Mouse (Mus musculus) limb, embryonic 15.5 days (tissue): ENCODE measurements around the gene Ddx10. TPM values are rescaled to one million over a fixed set of nuclear protein-coding genes. Genes with fewer than 3 reads are reported as not detected.

ENCODE experiments used
- ATAC-seq: fragments of 200-750 bp; cut with Nextera tagmentation; 2 replicates; pipeline ENCODE4 v1.8.0; 2017; ENCODE audit warnings: low read depth, moderate TSS enrichment; ENCODE audit not compliant: insufficient number of reproducible peaks, low FRiP score, low TSS enrichment
- H3K27ac ChIP-seq: fragments of 300-500 bp; sonication (generic); 2 replicates; pipeline ENCODE4 v1.5.1; 2015; ENCODE audit warnings: moderate library complexity, mild to moderate bottlenecking, inconsistent platforms
- H3K27me3 ChIP-seq: fragments of 300-500 bp; sonication (generic); 2 replicates; pipeline ENCODE4 v1.6.1; 2015; ENCODE audit warnings: inconsistent platforms
- H3K36me3 ChIP-seq: fragments of 300-500 bp; sonication (generic); 2 replicates; pipeline ENCODE4 v1.6.1; 2015; ENCODE audit warnings: inconsistent platforms
- H3K4me1 ChIP-seq: fragments of 300-500 bp; sonication (generic); 2 replicates; pipeline ENCODE4 v1.6.1; 2015; ENCODE audit warnings: inconsistent platforms
- H3K4me2 ChIP-seq: fragments of 300-500 bp; sonication (generic); 2 replicates; pipeline ENCODE4 v1.6.1; 2015; ENCODE audit warnings: mild to moderate bottlenecking, inconsistent platforms
- H3K4me3 ChIP-seq: fragments of 300-500 bp; sonication (generic); 2 replicates; pipeline ENCODE4 v1.5.1; 2015; ENCODE audit warnings: mild to moderate bottlenecking, inconsistent platforms
- H3K9ac ChIP-seq: fragments of 300-500 bp; sonication (generic); 2 replicates; pipeline ENCODE4 v1.6.1; 2015; ENCODE audit warnings: inconsistent platforms
- H3K9me3 ChIP-seq: fragments of 300-500 bp; sonication (generic); 2 replicates; pipeline ENCODE4 v1.6.1; 2016; ENCODE audit warnings: inconsistent platforms
- WGBS: fragments of 180-500 bp; shearing (Covaris S2); methylation state at CpG from one replicate; pipeline ENCODE4 v1.1.7; 2015; 5-methylcytosine and 5-hydroxymethylcytosine counted together
- polyA plus RNA-seq: library from polyadenylated mRNA; unstranded; fragments of >200 nt; fragmentation: Nextera tagmentation; extraction: Ambion mirVana; gene quantifications from 2 replicates; pipeline ENCODE4 v1.2.1, GENCODE M21; 2015

The Ddx10 gene
- polyA plus RNA-seq, 1 experiment from 2014 or later: 26.3 TPM

DNA sequence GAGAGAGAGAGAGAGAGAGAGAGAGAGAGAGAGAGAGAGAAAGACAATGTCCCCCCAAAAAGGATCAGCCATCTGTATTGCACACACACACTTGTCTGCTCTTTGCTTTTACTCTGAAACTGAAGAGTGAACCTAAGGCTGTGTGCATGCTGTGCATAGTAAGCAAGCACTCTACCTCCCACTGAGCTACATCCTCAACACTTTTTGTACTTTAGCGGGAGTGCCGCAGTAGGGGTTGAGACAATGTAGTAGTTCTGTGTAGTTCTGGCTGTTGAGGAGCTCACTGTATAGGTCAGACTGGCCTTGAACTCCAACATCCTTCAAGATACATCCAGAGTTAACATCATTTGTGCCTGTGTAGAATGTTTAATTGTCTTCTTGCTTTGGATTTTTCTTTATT lies 17.7 kb upstream of the Ddx10 start:
- H3K9ac ChIP-seq: no peak overlapping the region
- no peak overlapping the region for H3K27ac ChIP-seq
- H3K36me3 ChIP-seq: no peaks in the 10 kb centered on the region
- H3K4me2 ChIP-seq: no peak overlapping the region
- no peak overlapping the region for H3K4me3 ChIP-seq
- no peaks in the 10 kb centered on the region for H3K27me3 ChIP-seq
- ATAC-seq: no peak
- H3K9me3 ChIP-seq: no peaks in the 10 kb centered on the region
- H3K4me1 ChIP-seq: 0 out of 2 replicates have a peak, but pooled peaks cover 6% of the 10 kb centered on the region
- WGBS: 72% methylated on average over 2 of the region's 2 CpGs

DNA sequence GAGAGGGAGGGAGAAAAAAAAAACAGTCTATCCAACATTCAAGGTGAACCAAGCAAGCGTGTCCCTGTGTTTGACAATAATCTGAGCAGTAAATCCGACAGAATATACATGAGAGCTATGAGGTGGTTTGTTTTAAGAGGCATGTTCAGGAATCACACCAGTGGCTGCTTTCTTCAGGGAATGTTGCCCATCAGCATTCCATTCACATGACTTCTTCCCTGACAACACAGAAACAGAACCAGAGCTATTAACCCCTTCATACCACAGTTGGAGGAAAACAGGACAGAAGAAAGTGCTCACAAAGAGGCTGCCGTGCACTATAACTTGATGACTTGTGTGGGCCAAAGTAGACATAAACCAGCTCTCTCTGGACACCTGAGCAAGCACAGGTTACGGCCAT lies 16.5 kb upstream of the Ddx10 start:
- 0 out of 2 replicates have a peak, but pooled peaks cover 6% of the 10 kb centered on the region for H3K4me1 ChIP-seq
- ATAC-seq: no peak
- H3K4me3 ChIP-seq: no peak overlapping the region
- no peak overlapping the region for H3K9ac ChIP-seq
- WGBS: 48% methylated on average over 4 of the region's 4 CpGs
- no peaks in the 10 kb centered on the region for H3K36me3 ChIP-seq
- no peaks in the 10 kb centered on the region for H3K27me3 ChIP-seq
- no peak overlapping the region for H3K4me2 ChIP-seq
- no peaks in the 10 kb centered on the region for H3K9me3 ChIP-seq
- H3K27ac ChIP-seq: no peak overlapping the region

GRCm38 (mm10) chr9:53258199-53258598 lies 10.3 kb upstream of the Ddx10 start:
- Histone ChIP-seq H3K4me1 (0 out of 2 replicates have a peak, but pooled peaks cover 4% of the 10 kb centered on the region), H3K4me2 (no peak overlapping the region), H3K27ac (0 out of 2 replicates have a peak overlapping the region, but pooled peaks have one; percentile 22), H3K9ac (no peak overlapping the region), H3K4me3 (no peak overlapping the region), H3K9me3 (no peaks in the 10 kb centered on the region), H3K36me3 (no peaks in the 10 kb centered on the region), H3K27me3 (no peaks in the 10 kb centered on the region)
- no peak for ATAC-seq
- WGBS: 24% methylated on average over 6 of the region's 6 CpGs

DNA sequence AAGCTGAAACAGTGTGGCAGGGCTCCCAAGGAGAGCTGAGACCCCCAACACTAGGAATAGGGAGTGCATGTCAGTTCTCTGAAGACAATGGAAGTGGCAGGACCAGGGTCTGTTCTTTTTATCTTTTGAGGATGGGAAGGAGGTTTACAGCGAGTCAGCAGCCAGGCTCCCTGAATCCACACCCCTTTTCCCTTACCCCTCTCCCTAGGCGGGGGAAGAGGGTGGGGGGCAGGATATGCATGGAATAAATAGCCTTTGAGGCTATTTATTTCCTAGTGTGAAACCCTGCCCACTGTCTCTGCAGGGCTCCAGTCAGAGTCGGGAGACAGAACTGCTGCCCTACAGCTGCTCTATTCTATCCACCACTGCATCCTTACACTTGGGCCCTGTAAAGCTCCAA lies 9.9 kb upstream of the Ddx10 start:
- H3K36me3 ChIP-seq: no peaks in the 10 kb centered on the region
- no peak for ATAC-seq
- H3K4me3 ChIP-seq: no peak overlapping the region
- no peak overlapping the region for H3K4me2 ChIP-seq
- 3% methylated on average over 3 of the region's 3 CpGs for WGBS
- 0 out of 2 replicates have a peak, but pooled peaks cover 3% of the 10 kb centered on the region for H3K4me1 ChIP-seq
- no peaks in the 10 kb centered on the region for H3K27me3 ChIP-seq
- no peaks in the 10 kb centered on the region for H3K9me3 ChIP-seq
- 0 out of 2 replicates have a peak overlapping the region, but pooled peaks have one; percentile 22 for H3K27ac ChIP-seq
- H3K9ac ChIP-seq: no peak overlapping the region

DNA sequence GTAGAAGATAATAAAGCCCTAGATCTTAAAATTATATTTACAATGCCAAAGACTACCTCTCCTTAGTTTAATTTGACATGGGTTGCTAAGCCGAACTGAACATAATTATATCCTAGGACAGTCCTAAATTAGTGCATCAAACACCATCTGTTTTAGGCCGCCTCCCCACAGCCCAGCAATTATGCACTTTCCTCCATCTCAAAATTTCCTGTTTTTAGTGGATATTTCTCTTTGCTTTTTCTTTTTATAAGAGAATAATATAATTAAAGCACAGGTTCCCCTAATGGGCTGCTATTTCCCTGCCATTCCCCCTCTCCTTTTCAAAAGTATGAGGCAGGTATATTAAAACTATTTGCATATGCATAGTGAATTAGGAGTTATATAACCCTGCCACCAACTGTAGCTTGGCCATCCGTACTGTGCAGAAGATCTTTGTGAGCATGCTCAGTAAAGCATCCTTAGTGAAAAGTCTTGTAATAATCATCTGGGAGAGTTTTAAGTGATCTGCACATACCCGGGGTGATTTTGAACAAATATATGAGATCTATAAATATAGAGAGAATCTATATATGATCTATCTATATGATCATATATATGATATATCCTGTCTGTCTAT lies 8.9 kb upstream of the Ddx10 start:
- no peak overlapping the region for H3K27ac ChIP-seq
- no peaks in the 10 kb centered on the region for H3K27me3 ChIP-seq
- H3K4me1 ChIP-seq: 0 out of 2 replicates have a peak, but pooled peaks cover 3% of the 10 kb centered on the region
- no peaks in the 10 kb centered on the region for H3K9me3 ChIP-seq
- 69% methylated on average over 4 of the region's 4 CpGs for WGBS
- no peaks in the 10 kb centered on the region for H3K36me3 ChIP-seq
- no peak overlapping the region for H3K9ac ChIP-seq
- ATAC-seq: no peak
- no peak overlapping the region for H3K4me3 ChIP-seq
- no peak overlapping the region for H3K4me2 ChIP-seq

DNA sequence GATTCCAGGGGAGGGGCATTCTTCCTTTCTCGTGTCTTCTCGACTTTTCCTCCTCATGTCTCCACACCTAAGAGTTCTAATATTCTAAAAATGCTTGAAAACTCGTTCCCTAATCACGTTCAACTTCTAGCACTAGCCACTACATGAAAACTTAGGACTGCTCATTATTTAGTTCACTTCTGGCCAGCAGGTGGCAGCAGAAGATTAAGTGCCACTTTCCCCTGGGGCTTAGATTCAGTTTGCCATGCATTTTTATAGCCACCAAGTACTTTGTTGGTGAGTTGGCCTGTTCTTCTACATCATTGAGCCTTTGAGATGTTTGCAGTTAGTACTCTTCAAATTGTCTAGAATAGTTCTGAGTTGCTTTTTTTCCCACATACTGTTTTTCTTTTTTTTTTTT lies 6.5 kb upstream of the Ddx10 start:
- no peak for ATAC-seq
- Histone ChIP-seq H3K27me3 (no peaks in the 10 kb centered on the region), H3K4me3 (no peak overlapping the region), H3K9ac (no peak overlapping the region), H3K27ac (no peak overlapping the region), H3K36me3 (no peaks in the 10 kb centered on the region), H3K4me2 (no peak overlapping the region), H3K4me1 (0 out of 2 replicates have a peak, but pooled peaks cover 3% of the 10 kb centered on the region), H3K9me3 (no peaks in the 10 kb centered on the region)
- 5% methylated on average over 4 of the region's 4 CpGs for WGBS

GRCm38 (mm10) chr9:53247516-53247915 lies 337 bp downstream of the Ddx10 start:
- no peaks in the 10 kb centered on the region for H3K36me3 ChIP-seq
- H3K4me3 ChIP-seq: peak overlapping the region; percentile 85
- H3K9ac ChIP-seq: peak overlapping the region; percentile 56
- no peaks in the 10 kb centered on the region for H3K9me3 ChIP-seq
- 0 out of 2 replicates have a peak overlapping the region, but pooled peaks have one; percentile 9 for H3K27ac ChIP-seq
- H3K4me1 ChIP-seq: peaks cover 9% of the 10 kb centered on the region
- H3K4me2 ChIP-seq: peak overlapping the region; percentile 87
- under 1% methylated on average over 23 of the region's 23 CpGs for WGBS
- ATAC-seq: no peak
- no peaks in the 10 kb centered on the region for H3K27me3 ChIP-seq

DNA sequence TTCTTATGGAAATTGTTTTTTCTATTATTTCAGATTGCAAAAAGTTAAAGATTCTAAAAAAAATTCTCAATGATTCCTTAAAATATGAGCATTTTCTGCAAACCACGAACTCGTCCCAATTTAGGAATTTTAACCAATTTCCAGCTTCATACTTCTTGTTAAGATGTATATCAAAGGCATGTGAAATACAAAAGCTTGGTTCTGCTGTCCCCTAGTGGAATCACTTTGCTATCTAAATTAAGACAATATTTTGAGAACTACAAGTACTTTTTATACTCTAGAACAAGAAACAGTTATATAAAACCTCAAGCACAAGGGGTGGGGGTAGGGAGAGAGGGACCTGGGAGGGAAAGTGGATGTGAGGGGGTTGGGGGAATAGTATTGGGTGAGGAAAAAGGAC lies 29.7 kb downstream of the Ddx10 start:
- Histone ChIP-seq H3K27me3 (no peaks in the 10 kb centered on the region), H3K27ac (no peak overlapping the region), H3K9me3 (no peaks in the 10 kb centered on the region), H3K36me3 (peaks cover 4% of the 10 kb centered on the region), H3K4me1 (no peaks in the 10 kb centered on the region), H3K9ac (no peak overlapping the region), H3K4me2 (no peak overlapping the region), H3K4me3 (no peak overlapping the region)
- ATAC-seq: no peak
- WGBS: 75% methylated on average over 2 of the region's 2 CpGs

- WGBS: 52% methylated on average over 4 of the region's 4 CpGs
- Histone ChIP-seq H3K9me3 (no peaks in the 10 kb centered on the region), H3K4me2 (no peak overlapping the region), H3K9ac (no peak overlapping the region), H3K4me1 (no peaks in the 10 kb centered on the region), H3K27ac (no peak overlapping the region), H3K4me3 (no peak overlapping the region), H3K27me3 (no peaks in the 10 kb centered on the region), H3K36me3 (0 out of 2 replicates have a peak, but pooled peaks cover 10% of the 10 kb centered on the region)
- ATAC-seq: no peak
These were observed 39.6 kb downstream of the Ddx10 start for GRCm38 (mm10) chr9:53208283-53208682.

DNA sequence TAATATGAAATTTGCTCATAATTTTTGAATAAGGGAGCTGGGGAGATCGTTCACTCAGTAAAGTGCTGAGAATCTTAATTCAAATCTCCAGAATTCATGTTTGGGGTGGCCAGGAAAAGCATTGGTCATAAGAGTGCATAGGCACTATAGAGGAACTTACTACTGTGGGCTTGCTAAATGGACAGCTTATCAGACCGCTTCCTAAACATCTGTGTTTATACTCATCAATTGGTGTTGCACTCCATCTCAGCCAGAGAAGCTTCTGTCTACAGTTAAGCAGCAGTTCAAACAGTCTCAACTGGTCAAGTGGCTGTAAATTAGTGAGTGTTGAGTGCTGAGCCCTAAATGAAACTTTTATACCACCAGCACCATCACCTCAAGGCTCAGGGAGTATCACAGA lies 73.3 kb downstream of the Ddx10 start:
- H3K27me3 ChIP-seq: no peaks in the 10 kb centered on the region
- ATAC-seq: no peak
- WGBS: 78% methylated on average over 2 of the region's 2 CpGs
- no peaks in the 10 kb centered on the region for H3K36me3 ChIP-seq
- no peak overlapping the region for H3K4me2 ChIP-seq
- H3K4me1 ChIP-seq: no peaks in the 10 kb centered on the region
- no peaks in the 10 kb centered on the region for H3K9me3 ChIP-seq
- no peak overlapping the region for H3K9ac ChIP-seq
- H3K4me3 ChIP-seq: no peak overlapping the region
- H3K27ac ChIP-seq: no peak overlapping the region

GRCm38 (mm10) chr9:53173258-53173657 lies 74.6 kb downstream of the Ddx10 start:
- Histone ChIP-seq H3K4me3 (no peak overlapping the region), H3K9ac (no peak overlapping the region), H3K4me1 (no peaks in the 10 kb centered on the region), H3K36me3 (no peaks in the 10 kb centered on the region), H3K4me2 (no peak overlapping the region), H3K27me3 (no peaks in the 10 kb centered on the region), H3K27ac (no peak overlapping the region), H3K9me3 (no peaks in the 10 kb centered on the region)
- WGBS: 34% methylated on average over 2 of the region's 2 CpGs
- ATAC-seq: no peak

- Histone ChIP-seq H3K9me3 (no peaks in the 10 kb centered on the region), H3K4me1 (no peaks in the 10 kb centered on the region), H3K4me3 (no peak overlapping the region), H3K9ac (no peak overlapping the region), H3K36me3 (no peaks in the 10 kb centered on the region), H3K27ac (no peak overlapping the region), H3K4me2 (no peak overlapping the region), H3K27me3 (no peaks in the 10 kb centered on the region)
- WGBS: 31% methylated on average over 4 of the region's 4 CpGs
- ATAC-seq: no peak
These were observed 103.6 kb downstream of the Ddx10 start for GRCm38 (mm10) chr9:53144266-53144665.

DNA sequence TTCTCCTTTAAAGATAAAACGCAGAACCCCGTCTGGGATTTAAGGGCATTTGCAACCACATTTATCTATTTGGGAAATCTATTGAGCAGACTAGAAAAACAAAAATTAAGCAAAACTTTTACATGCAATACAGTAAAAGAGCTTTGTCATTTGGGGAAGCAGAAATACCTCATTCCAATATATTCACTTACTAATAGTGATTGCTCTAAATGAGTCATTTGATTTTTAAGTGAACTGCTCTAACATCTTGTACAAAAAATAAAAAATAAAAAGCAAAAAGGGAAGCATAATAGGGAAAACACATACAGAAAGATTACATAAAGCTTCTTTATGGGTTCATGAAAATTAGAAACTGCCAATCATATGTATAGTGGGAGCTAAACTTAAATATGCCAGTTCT lies 104.3 kb downstream of the Ddx10 start:
- no peak overlapping the region for H3K4me2 ChIP-seq
- H3K27ac ChIP-seq: no peak overlapping the region
- WGBS: 94% methylated on average over 2 of the region's 2 CpGs
- H3K36me3 ChIP-seq: no peaks in the 10 kb centered on the region
- H3K9me3 ChIP-seq: no peaks in the 10 kb centered on the region
- ATAC-seq: no peak
- H3K27me3 ChIP-seq: no peaks in the 10 kb centered on the region
- H3K4me3 ChIP-seq: no peak overlapping the region
- no peak overlapping the region for H3K9ac ChIP-seq
- no peaks in the 10 kb centered on the region for H3K4me1 ChIP-seq
